Mouse (Mus musculus) thymus, postnatal 4 days (tissue): ENCODE measurements at regions not wholly inside any gene's neighbourhood (a gene's known extent, or its start where the extent isn't known, plus 50 kb on each side); places are given as distances from the start of the nearest gene placed in this dataset.
A peak's percentile ranks its signal among the peaks of the same experiment; 100 is the strongest.
"Not testable (repeated sequence)": the region's sequence is repeated elsewhere in the genome, so short reads cannot be mapped to it uniquely, and the experiment has no call there.

ENCODE experiments used
- DNase-seq: peaks from one replicate; pipeline ENCODE4 v3.0.0; 2021

DNA sequence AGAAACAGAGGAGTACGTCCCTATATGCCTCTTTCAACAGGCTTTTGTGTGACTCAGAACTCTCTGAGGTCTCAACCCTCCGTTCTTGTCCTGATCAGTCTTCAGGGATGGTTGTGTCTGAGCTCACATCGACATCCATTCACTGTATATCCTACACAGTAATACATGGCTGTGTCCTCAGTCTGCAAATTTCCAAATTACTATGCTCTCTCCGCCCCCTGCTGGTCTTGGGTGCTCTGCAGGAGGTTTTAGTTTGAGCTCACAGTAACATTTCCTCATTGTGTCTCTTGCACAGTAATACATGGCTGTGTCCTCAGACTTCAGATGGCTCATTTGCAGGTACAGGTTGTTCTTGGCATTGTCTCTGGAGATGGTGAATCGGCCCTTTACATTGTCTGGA, 53.5 kb downstream of the Adam6a start:
- peak; percentile 67 for DNase-seq

DNA sequence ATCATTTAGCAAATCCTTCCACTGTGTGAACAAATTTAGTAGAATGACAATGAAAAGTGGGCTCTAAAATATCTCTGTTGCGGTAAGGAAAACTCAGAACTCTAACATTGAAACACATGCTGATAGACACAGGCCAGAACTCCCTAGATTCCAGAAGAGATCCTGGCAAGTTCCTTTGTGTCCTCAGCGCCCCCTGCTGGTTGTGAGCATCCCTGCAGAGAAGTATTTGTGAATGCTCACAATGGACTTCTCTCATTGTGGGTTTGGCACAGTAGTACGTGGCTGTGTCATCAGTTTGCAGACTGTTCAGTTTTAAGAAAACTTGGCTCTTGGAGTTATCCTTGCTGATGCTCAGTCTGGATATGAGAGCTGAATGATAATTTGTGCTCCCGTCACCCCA, 67.2 kb downstream of the Adam6a start:
- DNase-seq = peak; percentile 67

DNA sequence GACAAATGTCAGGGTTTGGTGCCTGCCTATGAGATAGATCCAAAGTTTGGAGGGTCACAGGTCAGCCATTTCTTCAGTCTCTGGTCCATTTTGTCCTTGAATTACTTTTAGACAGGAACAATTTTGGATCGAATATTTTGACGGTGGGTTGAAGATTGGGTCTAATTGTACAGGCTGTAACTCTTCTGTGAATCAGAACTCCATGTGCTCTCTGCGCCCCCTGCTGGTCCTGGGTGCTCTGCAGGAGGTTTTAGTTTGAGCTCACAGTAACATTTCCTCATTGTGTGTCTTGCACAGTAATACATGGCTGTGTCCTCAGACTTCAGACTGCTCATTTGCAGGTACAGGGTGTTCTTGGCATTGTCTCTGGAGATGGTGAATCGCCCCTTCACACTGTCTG, 81.5 kb downstream of the Adam6a start:
- not testable (repeated sequence) for DNase-seq

DNA sequence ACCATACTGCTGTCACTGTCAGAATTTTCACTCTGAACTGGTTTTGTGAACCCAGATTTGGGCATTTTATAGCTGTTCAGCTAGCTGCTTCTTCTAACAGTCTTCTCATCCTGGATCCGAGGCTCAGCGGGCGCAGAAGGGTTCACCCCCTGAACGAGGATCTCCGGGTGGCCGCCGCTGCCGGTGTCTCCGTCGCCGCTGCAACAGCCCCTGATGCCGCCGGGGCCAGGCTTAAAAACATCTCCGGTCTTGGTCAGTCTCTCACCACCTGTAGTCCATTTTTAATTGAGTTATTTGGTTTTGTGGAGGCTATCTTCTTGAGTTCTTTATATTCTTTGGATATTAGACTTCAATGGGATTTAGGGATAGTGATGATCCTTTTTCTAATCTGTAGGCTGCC, 87.1 kb downstream of the Adam6a start:
- DNase-seq = not testable (repeated sequence)
